Mouse (Mus musculus) liver, embryonic 14.5 days (tissue): Measurements from ENCODE around the gene Hsp90aa1. TPM values are rescaled to one million over a fixed set of nuclear protein-coding genes. Genes with fewer than 3 reads are reported as not detected.

Experiments
- ATAC-seq: fragments of 200-750 bp; cut with Nextera tagmentation; 2 replicates; pipeline ENCODE4 v1.8.0; 2017; ENCODE audit warnings: moderate number of reproducible peaks, mild to moderate bottlenecking, moderate library complexity; ENCODE audit not compliant: insufficient read depth
- DNase-seq, 3 experiments: peaks; one replicate each; pipeline ENCODE4 v3.0.0-alpha.2; 2012 to 2013; ENCODE audit warnings: low read depth in 3 of 3, low spot score in 3 of 3
- H3K27ac ChIP-seq: fragments of 300-500 bp; sonication (generic); 2 replicates; pipeline ENCODE4 v1.5.1; 2014; ENCODE audit warnings: moderate library complexity, mild to moderate bottlenecking, control low read depth, inconsistent platforms
- H3K27me3 ChIP-seq: fragments of 300-500 bp; sonication (generic); 2 replicates; pipeline ENCODE4 v1.6.1; 2014; ENCODE audit warnings: mild to moderate bottlenecking, low read length, moderate library complexity; ENCODE audit not compliant: control insufficient read depth, insufficient read depth
- H3K36me3 ChIP-seq: fragments of 300-500 bp; sonication (generic); replicated peaks from 2 replicates; pipeline ENCODE4 v1.6.1; 2014; ENCODE audit warnings: low read depth; ENCODE audit not compliant: control insufficient read depth, insufficient read depth
- H3K4me1 ChIP-seq, 2 experiments: fragments of 200-500 bp in 1 of 2; fragments of 300-500 bp in 1 of 2; sonication (generic) in 1 of 2; replicated peaks; 2 replicates each; pipeline ENCODE4 v1.6.1; 2012 to 2014; ENCODE audit warnings: antibody characterized with exemption in 1 of 2, inconsistent platforms in 1 of 2, low read length in 1 of 2; ENCODE audit not compliant: control insufficient read depth in 2 of 2, insufficient read depth in 2 of 2
- H3K4me2 ChIP-seq: fragments of 300-500 bp; sonication (generic); 2 replicates; pipeline ENCODE4 v1.6.1; 2014; ENCODE audit warnings: low read depth, mild to moderate bottlenecking, control low read depth, moderate library complexity
- H3K4me3 ChIP-seq, 2 experiments: fragments of 200-500 bp in 1 of 2; fragments of 300-500 bp in 1 of 2; sonication (generic) in 1 of 2; 2 replicates each; pipeline ENCODE4 v1.5.1; 2012 to 2014; ENCODE audit warnings: low read depth in 2 of 2, low read length in 2 of 2, mild to moderate bottlenecking in 2 of 2, control low read depth in 1 of 2, inconsistent platforms in 1 of 2, moderate library complexity in 1 of 2; ENCODE audit not compliant: insufficient read depth in 1 of 2
- H3K9ac ChIP-seq: fragments of 300-500 bp; sonication (generic); replicated peaks from 2 replicates; pipeline ENCODE4 v1.6.1; 2014; ENCODE audit warnings: mild to moderate bottlenecking, control low read depth, moderate library complexity
- H3K9me3 ChIP-seq: fragments of 300-500 bp; sonication (generic); 2 replicates; pipeline ENCODE4 v1.6.1; 2016; ENCODE audit warnings: low read length, mixed read lengths; ENCODE audit not compliant: control insufficient read depth
- CTCF ChIP-seq: IDR thresholded peaks from 2 replicates; pipeline ENCODE4 v1.5.1; 2016; ENCODE audit warnings: antibody characterized with exemption, low read depth, control low read depth
- EP300 ChIP-seq: IDR thresholded peaks from 2 replicates; pipeline ENCODE4 v1.6.1; 2016; ENCODE audit warnings: antibody characterized with exemption, low read depth
- WGBS: fragments of 180-500 bp; shearing (Covaris S2); extraction: QIAGEN DNeasy Blood & Tissue Kit; methylation state at CpG from one replicate; pipeline ENCODE4 v1.1.7; 2014; ENCODE audit not compliant: insufficient replicate concordance; 5-methylcytosine and 5-hydroxymethylcytosine counted together
- microRNA-seq: library from miRNA; unstranded; fragments of <30 nt; microRNA quantifications from one replicate; pipeline ENCODE4, GENCODE M21; 2016
- polyA plus RNA-seq, 2 experiments: library from polyadenylated mRNA; depleted of rRNA in 1 of 2; stranded (reverse) in 1 of 2; unstranded in 1 of 2; fragments of >200 nt; fragmentation: Nextera tagmentation in 1 of 2; extraction: Ambion mirVana in 1 of 2; gene quantifications; 2 replicates each; pipeline versions ENCODE4 v1.2.1 to v1.2.3; 2012 to 2014

Hsp90aa1 gene
- polyA plus RNA-seq, 2 experiments, result 161 to 653 TPM

- Histone ChIP-seq H3K4me2 (no peak overlapping the region), H3K27me3 (no peaks in the 10 kb centered on the region), H3K27ac (no peak overlapping the region), H3K36me3 (no peaks in the 10 kb centered on the region), H3K4me1 (no peaks in the 10 kb centered on the region), H3K4me3 (no peak overlapping the region), H3K9me3 (no peaks in the 10 kb centered on the region), H3K9ac (no peak overlapping the region)
- DNase-seq (peak in 1 of 3 experiments; percentile 35), ATAC-seq (no peak)
- 39% methylated on average over 5 of the region's 5 CpGs for WGBS
- TF ChIP-seq EP300 (no peak), CTCF (peak; percentile 81)
Observed at GRCm38 (mm10) chr12:110674243-110674642, 28.3 kb downstream of the Hsp90aa1 start.

GRCm38 (mm10) chr12:110667466-110668077, 35.0 kb downstream of the Hsp90aa1 start:
- H3K4me3 ChIP-seq, result no peak overlapping the region

GRCm38 (mm10) chr12:110661746-110662145, 40.8 kb downstream of the Hsp90aa1 start:
- Histone ChIP-seq H3K9ac (no peak overlapping the region), H3K27ac (no peak overlapping the region), H3K4me1 (no peaks in the 10 kb centered on the region), H3K9me3 (no peaks in the 10 kb centered on the region), H3K36me3 (peaks cover 80% of the 10 kb centered on the region), H3K4me3 (no peak overlapping the region), H3K4me2 (no peak overlapping the region), H3K27me3 (no peaks in the 10 kb centered on the region)
- 87% methylated on average over 14 of the region's 14 CpGs for WGBS
- TF ChIP-seq CTCF, result no peak
- no peak for TF ChIP-seq EP300
- DNase-seq (no peak), ATAC-seq (no peak)

More at GRCm38 (mm10) chr12:110667466-110668077, 35.0 kb downstream of the Hsp90aa1 start:
- Histone ChIP-seq H3K27ac (no peak overlapping the region), H3K9me3 (no peaks in the 10 kb centered on the region), H3K4me2 (no peak overlapping the region), H3K27me3 (no peaks in the 10 kb centered on the region), H3K4me1 (no peaks in the 10 kb centered on the region), H3K9ac (no peak overlapping the region), H3K36me3 (peaks cover 30% of the 10 kb centered on the region)
- no peak for TF ChIP-seq CTCF
- TF ChIP-seq EP300, result no peak
- DNase-seq (no peak), ATAC-seq (no peak)
- 81% methylated on average over 13 of the region's 13 CpGs for WGBS

GRCm38 (mm10) chr12:110651464-110651863, 51.1 kb downstream of the Hsp90aa1 start:
- WGBS, result 94% methylated on average over 17 of the region's 17 CpGs
- no peak overlapping the region for H3K9ac ChIP-seq
- H3K4me1 ChIP-seq, result no peaks in the 10 kb centered on the region
- peaks cover 80% of the 10 kb centered on the region for H3K36me3 ChIP-seq
- TF ChIP-seq CTCF (no peak), EP300 (no peak)
- no peaks in the 10 kb centered on the region for H3K27me3 ChIP-seq
- ATAC-seq, result no peak
- no peak overlapping the region for H3K4me2 ChIP-seq
- H3K4me3 ChIP-seq, result no peak overlapping the region
- no peak for DNase-seq
- no peak overlapping the region for H3K27ac ChIP-seq
- no peaks in the 10 kb centered on the region for H3K9me3 ChIP-seq

GRCm38 (mm10) chr12:110650241-110650641, 52.3 kb downstream of the Hsp90aa1 start:
- Histone ChIP-seq H3K4me1 (no peaks in the 10 kb centered on the region), H3K9me3 (no peaks in the 10 kb centered on the region), H3K36me3 (peaks cover 77% of the 10 kb centered on the region), H3K27ac (no peak overlapping the region), H3K9ac (no peak overlapping the region), H3K4me3 (no peak overlapping the region), H3K27me3 (no peaks in the 10 kb centered on the region), H3K4me2 (no peak overlapping the region)
- no peak for ATAC-seq
- TF ChIP-seq CTCF (0 out of 2 replicates have a peak, but pooled peaks have one; percentile 7), EP300 (no peak)
- WGBS, result 76% methylated on average over 8 of the region's 8 CpGs
- DNase-seq, result no peak

Small RNAs within 50 kb of the gene (microRNA-seq; reads per million reads assigned to microRNA genes)
- not detected for gene Gm27299

Other genes with a start within 250 kb of the Hsp90aa1 start
- gene Dync1h1, start 101.3 kb downstream of the Hsp90aa1 start, polyA plus RNA-seq (2012; rRNA removed), result 6.9 and 27.3 TPM in 2 replicates
- gene Dync1h1, start 101.3 kb downstream of the Hsp90aa1 start, polyA plus RNA-seq (2014; fragmentation: Nextera tagmentation; extraction: Ambion mirVana), result 12.4 and 15.9 TPM in 2 replicates
- gene 1700001K19Rik, start 20.1 kb downstream of the Hsp90aa1 start, polyA plus RNA-seq (2012; rRNA removed), result not detected in 2 replicates
- not detected in 2 replicates for gene 1700001K19Rik, start 20.1 kb downstream of the Hsp90aa1 start, polyA plus RNA-seq (2014; fragmentation: Nextera tagmentation; extraction: Ambion mirVana)
- gene Wdr20, start 35.2 kb upstream of the Hsp90aa1 start, polyA plus RNA-seq (2012; rRNA removed), result 9.1 and 10.1 TPM in 2 replicates
- 7.5 and 8.8 TPM in 2 replicates for gene Wdr20, start 35.2 kb upstream of the Hsp90aa1 start, polyA plus RNA-seq (2014; fragmentation: Nextera tagmentation; extraction: Ambion mirVana)
- gene Mok, start 138.2 kb upstream of the Hsp90aa1 start, polyA plus RNA-seq (2012; rRNA removed), result 0.18 and 0.24 TPM in 2 replicates
- 0.23 and 0.43 TPM in 2 replicates for gene Mok, start 138.2 kb upstream of the Hsp90aa1 start, polyA plus RNA-seq (2014; fragmentation: Nextera tagmentation; extraction: Ambion mirVana)
- 1.4 and 1.9 TPM in 2 replicates for gene Zfp839, start 147.5 kb upstream of the Hsp90aa1 start, polyA plus RNA-seq (2012; rRNA removed)
- gene Zfp839, start 147.5 kb upstream of the Hsp90aa1 start, polyA plus RNA-seq (2014; fragmentation: Nextera tagmentation; extraction: Ambion mirVana), result 0.62 and 0.67 TPM in 2 replicates
- gene Cinp, start 186.4 kb upstream of the Hsp90aa1 start, polyA plus RNA-seq (2012; rRNA removed), result 31.0 and 42.9 TPM in 2 replicates
- 65.1 and 68.2 TPM in 2 replicates for gene Cinp, start 186.4 kb upstream of the Hsp90aa1 start, polyA plus RNA-seq (2014; fragmentation: Nextera tagmentation; extraction: Ambion mirVana)
- gene Tecpr2, start 186.5 kb upstream of the Hsp90aa1 start, polyA plus RNA-seq (2012; rRNA removed), result 2.0 and 2.3 TPM in 2 replicates
- 1.1 and 1.5 TPM in 2 replicates for gene Tecpr2, start 186.5 kb upstream of the Hsp90aa1 start, polyA plus RNA-seq (2014; fragmentation: Nextera tagmentation; extraction: Ambion mirVana)